Mouse (Mus musculus): ENCODE measurements around the gene Hist2h3c2. TPM values are rescaled to one million over a fixed set of nuclear protein-coding genes. Genes with fewer than 3 reads are reported as not detected.

Gene Hist2h3c2
- polyA plus RNA-seq, 1 experiment from 2014 or later: 0.71 TPM

- no peaks in the 10 kb centered on the region for H3K36me3 ChIP-seq (ENCODE audit: control insufficient read depth, insufficient read depth, low read length)
- H3K4me3 ChIP-seq (ENCODE audit: low read depth, low read length): no peak overlapping the region
- H3K4me2 ChIP-seq (ENCODE audit: low read depth, low read length): no peak overlapping the region
- no peak overlapping the region for H3K9ac ChIP-seq (replicated peaks; ENCODE audit: low read depth, low read length)
- 73% methylated on average over 4 of the region's 4 CpGs for WGBS
- H3K9me3 ChIP-seq (ENCODE audit: control insufficient read depth, low read length): no peaks in the 10 kb centered on the region
- H3K4me1 ChIP-seq (ENCODE audit: control insufficient read depth, insufficient read depth, low read length): no peaks in the 10 kb centered on the region
- no peaks in the 10 kb centered on the region for H3K27me3 ChIP-seq (ENCODE audit: control insufficient read depth, insufficient read depth, low read length)
- ATAC-seq (ENCODE audit: low read depth): no peak
- H3K27ac ChIP-seq (ENCODE audit: low read depth, low read length): no peak overlapping the region
Observed at GRCm38 (mm10) chr3:96230910-96231757, 7.8 kb downstream of the Hist2h3c2 start.

GRCm38 (mm10) chr3:96230404-96230803 is 8.5 kb downstream of the Hist2h3c2 start:
- no peak overlapping the region for H3K27ac ChIP-seq (ENCODE audit: low read depth, low read length)
- ATAC-seq (ENCODE audit: low read depth): no peak
- H3K4me1 ChIP-seq (ENCODE audit: control insufficient read depth, insufficient read depth, low read length): no peaks in the 10 kb centered on the region
- no peak overlapping the region for H3K4me3 ChIP-seq (ENCODE audit: low read depth, low read length)
- WGBS: 77% methylated on average over 2 of the region's 2 CpGs
- H3K36me3 ChIP-seq (ENCODE audit: control insufficient read depth, insufficient read depth, low read length): no peaks in the 10 kb centered on the region
- no peak overlapping the region for H3K9ac ChIP-seq (replicated peaks; ENCODE audit: low read depth, low read length)
- H3K27me3 ChIP-seq (ENCODE audit: control insufficient read depth, insufficient read depth, low read length): no peaks in the 10 kb centered on the region
- no peaks in the 10 kb centered on the region for H3K9me3 ChIP-seq (ENCODE audit: control insufficient read depth, low read length)
- no peak overlapping the region for H3K4me2 ChIP-seq (ENCODE audit: low read depth, low read length)

GRCm38 (mm10) chr3:96228828-96229227 is 10.1 kb downstream of the Hist2h3c2 start:
- Histone ChIP-seq H3K27me3 (ENCODE audit: control insufficient read depth, insufficient read depth, low read length) (no peaks in the 10 kb centered on the region), H3K9me3 (ENCODE audit: control insufficient read depth, low read length) (no peaks in the 10 kb centered on the region), H3K9ac (replicated peaks; ENCODE audit: low read depth, low read length) (no peak overlapping the region), H3K4me2 (ENCODE audit: low read depth, low read length) (no peak overlapping the region), H3K36me3 (ENCODE audit: control insufficient read depth, insufficient read depth, low read length) (no peaks in the 10 kb centered on the region), H3K4me1 (ENCODE audit: control insufficient read depth, insufficient read depth, low read length) (no peaks in the 10 kb centered on the region), H3K4me3 (ENCODE audit: low read depth, low read length) (no peak overlapping the region), H3K27ac (ENCODE audit: low read depth, low read length) (no peak overlapping the region)
- WGBS: 63% methylated on average over 2 of the region's 2 CpGs
- ATAC-seq (ENCODE audit: low read depth): no peak

GRCm38 (mm10) chr3:96226695-96227648 is 12.0 kb downstream of the Hist2h3c2 start:
- no peak overlapping the region for H3K27ac ChIP-seq (ENCODE audit: low read depth, low read length)
- WGBS: 76% methylated on average over 8 of the region's 8 CpGs
- no peak for ATAC-seq (ENCODE audit: low read depth)
- H3K36me3 ChIP-seq (ENCODE audit: control insufficient read depth, insufficient read depth, low read length): no peaks in the 10 kb centered on the region
- no peak overlapping the region for H3K9ac ChIP-seq (replicated peaks; ENCODE audit: low read depth, low read length)
- peaks cover 2% of the 10 kb centered on the region for H3K4me1 ChIP-seq (ENCODE audit: control insufficient read depth, insufficient read depth, low read length)
- H3K4me3 ChIP-seq (ENCODE audit: low read depth, low read length): no peak overlapping the region
- no peak overlapping the region for H3K4me2 ChIP-seq (ENCODE audit: low read depth, low read length)
- H3K27me3 ChIP-seq (ENCODE audit: control insufficient read depth, insufficient read depth, low read length): no peaks in the 10 kb centered on the region
- H3K9me3 ChIP-seq (ENCODE audit: control insufficient read depth, low read length): no peaks in the 10 kb centered on the region

- H3K4me1 ChIP-seq (ENCODE audit: control insufficient read depth, insufficient read depth, low read length): peaks cover 10% of the 10 kb centered on the region
- no peak overlapping the region for H3K27ac ChIP-seq (ENCODE audit: low read depth, low read length)
- H3K27me3 ChIP-seq (ENCODE audit: control insufficient read depth, insufficient read depth, low read length): no peaks in the 10 kb centered on the region
- WGBS: 11% methylated on average over 2 of the region's 2 CpGs
- ATAC-seq (ENCODE audit: low read depth): no peak
- H3K36me3 ChIP-seq (ENCODE audit: control insufficient read depth, insufficient read depth, low read length): no peaks in the 10 kb centered on the region
- H3K9me3 ChIP-seq (ENCODE audit: control insufficient read depth, low read length): no peaks in the 10 kb centered on the region
- H3K9ac ChIP-seq (replicated peaks; ENCODE audit: low read depth, low read length): no peak overlapping the region; the same call in 1 of the 2 replicates
- no peak overlapping the region for H3K4me2 ChIP-seq (ENCODE audit: low read depth, low read length)
- H3K4me3 ChIP-seq (ENCODE audit: low read depth, low read length): no peak overlapping the region
Observed at GRCm38 (mm10) chr3:96225421-96225820, 13.5 kb downstream of the Hist2h3c2 start.

GRCm38 (mm10) chr3:96222774-96223173 is 16.2 kb downstream of the Hist2h3c2 start:
- Histone ChIP-seq H3K27me3 (ENCODE audit: control insufficient read depth, insufficient read depth, low read length) (no peaks in the 10 kb centered on the region), H3K4me2 (ENCODE audit: low read depth, low read length) (peak overlapping the region; percentile 83; the same call in 1 of the 2 replicates), H3K4me3 (ENCODE audit: low read depth, low read length) (no peak overlapping the region), H3K36me3 (ENCODE audit: control insufficient read depth, insufficient read depth, low read length) (no peaks in the 10 kb centered on the region), H3K4me1 (ENCODE audit: control insufficient read depth, insufficient read depth, low read length) (peaks cover 13% of the 10 kb centered on the region), H3K9ac (replicated peaks; ENCODE audit: low read depth, low read length) (no peak overlapping the region), H3K27ac (ENCODE audit: low read depth, low read length) (no peak overlapping the region), H3K9me3 (ENCODE audit: control insufficient read depth, low read length) (no peaks in the 10 kb centered on the region)
- 92% methylated on average over 4 of the region's 4 CpGs for WGBS
- ATAC-seq (ENCODE audit: low read depth): no peak

GRCm38 (mm10) chr3:96221640-96222038 is 17.3 kb downstream of the Hist2h3c2 start:
- H3K27ac ChIP-seq (ENCODE audit: low read depth, low read length): peak overlapping the region; percentile 95
- H3K4me1 ChIP-seq (ENCODE audit: control insufficient read depth, insufficient read depth, low read length): peaks cover 13% of the 10 kb centered on the region
- no peaks in the 10 kb centered on the region for H3K27me3 ChIP-seq (ENCODE audit: control insufficient read depth, insufficient read depth, low read length)
- no peaks in the 10 kb centered on the region for H3K36me3 ChIP-seq (ENCODE audit: control insufficient read depth, insufficient read depth, low read length)
- peak overlapping the region; percentile 54 for H3K9ac ChIP-seq (replicated peaks; ENCODE audit: low read depth, low read length)
- H3K4me2 ChIP-seq (ENCODE audit: low read depth, low read length): peak overlapping the region; percentile 83
- ATAC-seq (ENCODE audit: low read depth): no peak
- peak overlapping the region; percentile 48 for H3K4me3 ChIP-seq (ENCODE audit: low read depth, low read length)
- no peaks in the 10 kb centered on the region for H3K9me3 ChIP-seq (ENCODE audit: control insufficient read depth, low read length)
- WGBS: 16% methylated on average over 9 of the region's 9 CpGs

GRCm38 (mm10) chr3:96220765-96221639 is 17.9 kb downstream of the Hist2h3c2 start, which contains the start of the genes Hist2h2ac and Hist2h2be:
Gene Hist2h2ac, minus strand, starts transcription at chr3:96220880.
Gene Hist2h2be, plus strand, starts transcription at chr3:96221119.
- peak within 1 kb of the TSS; percentile 95 for H3K27ac ChIP-seq (ENCODE audit: low read depth, low read length)
- H3K9me3 ChIP-seq (ENCODE audit: control insufficient read depth, low read length): no peaks in the 10 kb centered on the region
- H3K4me1 ChIP-seq (ENCODE audit: control insufficient read depth, insufficient read depth, low read length): peaks cover 13% of the 10 kb centered on the region
- under 1% methylated on average over 43 of the region's 43 CpGs for WGBS
- H3K4me2 ChIP-seq (ENCODE audit: low read depth, low read length): peak within 1 kb of the TSS; percentile 83
- peak within 1 kb of the TSS; percentile 54 for H3K9ac ChIP-seq (replicated peaks; ENCODE audit: low read depth, low read length)
- H3K4me3 ChIP-seq (ENCODE audit: low read depth, low read length): peak within 1 kb of the TSS; percentile 48
- no peaks in the 10 kb centered on the region for H3K27me3 ChIP-seq (ENCODE audit: control insufficient read depth, insufficient read depth, low read length)
- ATAC-seq (ENCODE audit: low read depth): peak; percentile 77
- no peaks in the 10 kb centered on the region for H3K36me3 ChIP-seq (ENCODE audit: control insufficient read depth, insufficient read depth, low read length)

Measured in neural tube, embryonic 14.5 days (tissue).